ENCODE assay signal across 8 mouse cellular contexts in the genomic region with DNA sequence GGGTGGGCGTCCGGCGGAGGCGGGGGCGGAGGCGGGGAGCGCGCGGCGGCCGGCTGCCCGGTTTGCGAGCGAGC. TPM values are rescaled to one million over a fixed set of nuclear protein-coding genes. Genes with fewer than 3 reads are reported as not detected.
DNase-seq lines count a peak whose midpoint lies in the region; ATAC-seq and TF ChIP-seq lines count a peak whose summit lies in the region.

A gene (plus strand): TSS at position 41 of the 74 bp plus-strand sequence.

- no peak for TF ChIP-seq POLR2A in bone marrow, adult 2 months (IDR thresholded peaks at IDR 0.05; ENCODE audit: borderline replicate concordance, control insufficient read depth, low read depth, low read length)

- TF ChIP-seq CTCF in bone marrow, adult 2 months (IDR thresholded peaks at IDR 0.05; ENCODE audit: control insufficient read depth, insufficient read depth, low read length) = no peak

- peak within 1 kb of the TSS; percentile 62 for H3K4me2 ChIP-seq in kidney, embryonic 14.5 days (replicated peaks; ENCODE audit: low read depth, low read length)
- peak within 1 kb of the TSS; percentile 89 for H3K4me2 ChIP-seq in midbrain, embryonic 16.5 days (ENCODE audit: low read length)

- H3K36me3 ChIP-seq in kidney, embryonic 14.5 days (ENCODE audit: control insufficient read depth, insufficient read depth, low read length) = no peaks in the 10 kb centered on the region
- H3K36me3 ChIP-seq in midbrain, embryonic 16.5 days (ENCODE audit: control insufficient read depth, insufficient read depth, low read length) = no peaks in the 10 kb centered on the region

- H3K4me1 ChIP-seq in kidney, embryonic 14.5 days (ENCODE audit: control insufficient read depth, insufficient read depth, low read length) = peaks cover 33% of the 10 kb centered on the region
- H3K4me1 ChIP-seq in bone marrow, adult 2 months (ENCODE audit: control insufficient read depth, insufficient read depth, low read length) = no peaks in the 10 kb centered on the region; the same call in 1 of the 2 replicates
- H3K4me1 ChIP-seq in midbrain, embryonic 16.5 days (ENCODE audit: control insufficient read depth, insufficient read depth, low read length) = peaks cover 23% of the 10 kb centered on the region

- 2% methylated on average over 10 of the region's 14 CpGs for WGBS in kidney, embryonic 14.5 days
- 3% methylated on average over 14 of the region's 14 CpGs for WGBS in bone marrow, adult 2 months
- WGBS in midbrain, embryonic 16.5 days = 0% methylated on average over 6 of the region's 14 CpGs

- H3K9ac ChIP-seq in kidney, embryonic 14.5 days (ENCODE audit: low read depth, low read length) = peak within 1 kb of the TSS; percentile 99
- H3K9ac ChIP-seq in midbrain, embryonic 16.5 days (ENCODE audit: low read depth, low read length) = peak within 1 kb of the TSS; percentile 100

- no peaks in the 10 kb centered on the region for H3K9me3 ChIP-seq in kidney, embryonic 14.5 days (ENCODE audit: control insufficient read depth, low read length)
- H3K9me3 ChIP-seq in midbrain, embryonic 16.5 days (replicated peaks; ENCODE audit: control insufficient read depth, low read length, poor library complexity, severe bottlenecking) = no peaks in the 10 kb centered on the region

- DNase-seq in kidney, postnatal 25 days = no peak
- no peak for DNase-seq in heart, adult 8-10 months (ENCODE audit: low spot score)
- DNase-seq in layer of hippocampus, postnatal 25 days (ENCODE audit: extremely low spot score in 1 of 2, low spot score in 1 of 2) = no peak
- DNase-seq in ovary, adult 18-20 months (ENCODE audit: low spot score) = no peak
- no peak for DNase-seq in urinary bladder, postnatal 14 days (ENCODE audit: low spot score)

- peak within 1 kb of the TSS; percentile 80 for H3K4me3 ChIP-seq in kidney, embryonic 14.5 days (ENCODE audit: low read length)
- peak within 1 kb of the TSS; percentile 99 for H3K4me3 ChIP-seq in bone marrow, adult 2 months (replicated peaks; ENCODE audit: control insufficient read depth, low read depth, low read length)
- H3K4me3 ChIP-seq in midbrain, embryonic 16.5 days (ENCODE audit: low read depth, low read length) = peak within 1 kb of the TSS; percentile 92

- ATAC-seq in kidney, embryonic 14.5 days (ENCODE audit: low FRiP score, low TSS enrichment) = no peak
- no peak for ATAC-seq in midbrain, embryonic 16.5 days

- peak within 1 kb of the TSS; percentile 97 for H3K27ac ChIP-seq in kidney, embryonic 14.5 days (ENCODE audit: low read depth, low read length)
- H3K27ac ChIP-seq in bone marrow, adult 2 months (ENCODE audit: control insufficient read depth, insufficient read depth, low read depth, low read length, poor library complexity) = peak within 1 kb of the TSS; percentile 93
- peak within 1 kb of the TSS; percentile 99 for H3K27ac ChIP-seq in midbrain, embryonic 16.5 days (ENCODE audit: low read length)

- H3K27me3 ChIP-seq in kidney, embryonic 14.5 days (ENCODE audit: control insufficient read depth, insufficient read depth, low read length) = no peaks in the 10 kb centered on the region
- H3K27me3 ChIP-seq in midbrain, embryonic 16.5 days (ENCODE audit: control insufficient read depth, insufficient read depth, low read depth, low read length) = no peaks in the 10 kb centered on the region

RNA-seq across cellular contexts. Expression of the gene that starts here (rescaled TPM):
- polyA plus RNA-seq in kidney, embryonic 14.5 days (2014; fragmentation: Nextera tagmentation; extraction: Ambion mirVana) = 18.3 and 26.1 TPM in 2 replicates
- polyA plus RNA-seq in bone marrow, adult 2 months (2011; ENCODE audit: insufficient read depth, insufficient read length, low replicate concordance, missing spikeins) = 9.0 and 20.0 TPM in 2 replicates
- total RNA-seq in heart, adult 8-10 months (2022) = 10 to 100 TPM; 20.5 to 23.7 (median 21.6) TPM
- total RNA-seq in layer of hippocampus, postnatal 25 days (2021) = 100 to 1,000 TPM; 188 to 210 TPM
- 115 and 126 TPM in 2 replicates for polyA plus RNA-seq in midbrain, embryonic 16.5 days (2015; fragmentation: Nextera tagmentation; extraction: Ambion mirVana)

Comparison
In these comparisons a context has a peak if more than half of its experiments do, and no peak if none do; other contexts are left out.
1. RNA of the gene that starts here (total RNA-seq): 188 to 210 TPM in layer of hippocampus, postnatal 25 days; 20.5 to 23.7 TPM in heart, adult 8-10 months; every median in the first group is over 4 times any median in the second.
2. Peak in every context shown above with its lines, with median percentiles within 50 percentile points of each other: H3K27ac ChIP-seq and H3K4me3 ChIP-seq.